Mouse (Mus musculus) left cerebral cortex, adult 8-10 months (tissue): ENCODE data around the gene Irx2. TPM values are rescaled to one million over a fixed set of nuclear protein-coding genes. Genes with fewer than 3 reads are reported as not detected.

Experiments used
- DNase-seq, 2 experiments: peaks; one replicate each; pipeline ENCODE4 v3.0.0; 2022; ENCODE audit warnings: low spot score in 2 of 2
- total RNA-seq, 4 experiments: library from RNA; stranded (reverse); gene quantifications; 2 replicates each; pipeline ENCODE4 v1.2.4; 2022

Gene Irx2
- total RNA-seq, 4 experiments from 2014 or later: 0.50 to 1.3 TPM; not detected in 2

DNA sequence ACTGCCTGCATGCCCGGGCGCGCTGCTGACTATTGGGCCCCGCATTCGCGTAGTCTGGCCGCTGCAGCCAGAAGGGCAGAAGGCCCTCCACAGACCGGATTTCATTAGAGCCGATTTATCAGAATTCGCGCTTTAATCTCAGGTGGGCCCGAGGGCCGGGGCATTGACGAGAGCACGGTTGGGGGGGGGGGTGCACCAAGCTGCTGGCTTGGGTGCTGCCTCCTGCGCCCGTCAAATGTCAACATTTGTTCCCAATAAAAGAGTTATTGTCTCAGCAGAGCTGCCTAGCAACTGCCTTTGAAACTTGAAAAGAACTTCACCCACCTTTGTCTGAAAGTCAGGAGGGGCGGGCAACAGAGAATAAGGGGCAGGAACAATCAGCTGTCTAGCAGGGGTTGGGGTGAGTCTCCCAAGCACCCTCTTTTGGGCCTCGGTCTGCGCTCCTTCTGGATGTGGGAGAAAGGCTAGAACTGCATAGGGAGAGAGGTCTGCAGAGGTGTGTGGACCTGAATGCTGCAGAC is 7.8 kb downstream of the Irx2 start:
- DNase-seq: no peak

DNA sequence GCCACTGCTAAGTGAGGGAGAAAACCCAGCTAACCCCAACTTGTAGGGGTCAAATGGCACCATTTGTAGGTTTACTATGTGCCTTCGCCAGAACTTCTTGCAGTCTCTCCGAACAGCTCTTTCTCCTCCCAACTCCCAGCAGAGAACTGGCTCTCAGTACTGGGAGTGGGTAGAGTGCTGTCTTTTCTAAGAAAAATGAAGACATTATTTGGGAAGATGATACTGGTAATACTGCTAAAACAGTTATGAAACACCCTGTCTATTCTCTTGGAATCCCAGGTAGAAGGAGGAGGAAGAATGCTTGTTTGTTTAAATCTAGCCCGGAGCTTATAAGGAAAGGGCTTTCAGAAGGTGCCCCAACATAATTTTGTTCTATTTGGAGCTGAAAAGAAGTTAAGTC is 8.9 kb downstream of the Irx2 start:
- DNase-seq: no peak

DNA sequence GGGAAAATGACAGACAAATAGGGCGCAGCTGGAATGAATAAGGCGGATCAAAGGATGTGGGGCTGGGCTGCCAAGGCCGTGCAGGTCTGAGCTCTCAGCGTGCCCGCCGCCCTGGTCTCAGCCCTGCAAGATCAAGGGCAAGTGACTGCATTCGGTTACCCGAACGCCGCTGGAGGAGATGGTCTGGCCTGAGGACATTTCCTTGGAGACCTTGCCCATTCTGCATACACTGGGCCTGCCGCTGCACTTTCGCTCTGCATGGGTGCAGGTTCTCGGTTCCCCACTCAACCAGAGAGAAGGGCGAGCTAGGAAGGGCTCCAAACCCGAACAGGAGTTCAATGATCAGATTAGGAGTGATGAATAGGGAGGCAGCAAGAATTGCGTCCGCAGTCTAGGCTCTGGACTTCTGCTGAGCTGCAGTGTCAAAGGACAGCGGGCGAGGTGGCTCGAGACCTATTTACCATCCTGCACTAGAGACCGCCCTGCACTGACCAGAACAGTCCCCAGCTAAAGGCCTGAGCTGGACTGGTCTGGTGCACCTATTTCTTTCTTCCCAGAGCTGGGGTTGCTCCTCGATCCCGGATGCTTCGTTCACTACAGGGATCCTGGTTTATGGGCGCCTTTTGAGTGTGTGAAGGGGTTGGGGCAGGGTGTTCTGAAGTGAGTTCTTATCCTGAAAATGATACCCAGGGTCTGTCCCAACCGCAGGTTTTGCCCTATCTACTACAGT is 9.9 kb downstream of the Irx2 start:
- DNase-seq: no peak

DNA sequence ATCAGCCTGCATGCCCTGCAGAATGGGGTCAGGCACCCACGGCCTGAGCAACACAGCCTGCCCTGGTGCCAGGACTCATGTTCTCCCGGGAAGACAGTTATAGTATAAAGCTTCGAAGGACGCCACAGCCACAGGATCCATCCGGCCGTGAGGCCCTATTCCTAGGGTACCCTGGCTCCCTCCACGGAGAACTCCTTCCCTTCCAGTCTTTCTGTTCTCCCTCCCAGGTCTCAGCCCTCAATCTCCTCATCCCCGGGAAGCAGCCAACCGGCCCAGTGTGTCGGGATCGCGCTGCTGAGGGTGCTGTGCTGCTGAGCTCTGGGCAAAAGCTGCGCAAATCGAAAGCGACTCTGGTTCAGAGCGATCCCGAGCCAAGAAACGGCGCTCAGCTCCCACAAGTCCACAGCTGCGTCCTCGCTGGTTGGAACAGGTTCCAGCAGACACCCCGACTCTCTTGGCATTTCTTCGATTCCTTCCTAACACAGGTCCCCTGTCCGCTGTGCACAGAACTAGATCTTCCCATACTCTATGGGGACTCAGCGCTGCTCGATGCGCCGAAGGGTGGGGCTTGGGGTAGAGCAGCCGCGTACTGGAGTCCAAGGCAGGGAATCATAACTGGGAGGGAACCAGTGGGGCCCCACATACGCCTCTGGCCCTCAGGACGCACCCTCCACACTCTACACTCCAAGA is 11.0 kb downstream of the Irx2 start:
- peak in 1 of 2 experiments; percentile 25 for DNase-seq

DNA sequence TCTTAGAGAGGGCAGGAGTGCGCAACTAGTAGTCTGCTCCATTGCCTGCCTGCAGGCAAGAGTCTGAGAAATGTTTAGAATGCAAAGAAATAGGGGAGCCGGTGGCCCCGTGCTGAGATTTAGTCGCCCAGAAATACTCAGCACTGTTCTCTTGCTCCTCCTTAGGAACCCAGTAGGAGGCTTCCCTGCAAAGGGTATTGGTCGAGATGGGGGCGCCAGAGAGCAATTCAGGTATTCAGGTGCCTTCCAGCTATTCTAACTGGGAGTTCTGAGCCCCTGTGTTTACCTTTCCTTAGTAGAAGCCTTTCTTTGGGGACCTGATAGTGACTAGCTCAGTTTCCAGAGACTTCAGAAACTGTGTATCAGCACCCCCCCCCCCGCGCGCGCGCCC is 11.5 kb downstream of the Irx2 start:
- DNase-seq: no peak

DNA sequence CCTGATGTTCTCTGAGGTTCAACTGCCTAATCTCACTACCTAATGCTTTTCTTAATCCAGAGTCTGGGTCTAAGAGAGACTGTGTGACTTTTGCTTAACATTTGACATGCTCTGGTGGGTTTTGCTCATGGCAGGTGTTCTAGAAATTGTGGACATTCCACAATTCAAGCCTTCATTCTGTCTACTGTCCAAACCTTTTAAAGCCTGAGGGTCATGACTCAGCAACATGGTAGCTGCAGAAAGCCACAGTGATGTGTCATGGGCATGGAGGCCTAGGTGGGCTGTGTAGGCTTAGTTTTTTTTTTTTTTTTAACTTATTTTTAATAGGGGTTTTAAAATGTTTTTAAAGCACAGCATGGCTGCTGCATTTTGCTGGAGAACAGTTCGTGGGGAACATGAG is 27.8 kb downstream of the Irx2 start:
- DNase-seq: no peak

DNA sequence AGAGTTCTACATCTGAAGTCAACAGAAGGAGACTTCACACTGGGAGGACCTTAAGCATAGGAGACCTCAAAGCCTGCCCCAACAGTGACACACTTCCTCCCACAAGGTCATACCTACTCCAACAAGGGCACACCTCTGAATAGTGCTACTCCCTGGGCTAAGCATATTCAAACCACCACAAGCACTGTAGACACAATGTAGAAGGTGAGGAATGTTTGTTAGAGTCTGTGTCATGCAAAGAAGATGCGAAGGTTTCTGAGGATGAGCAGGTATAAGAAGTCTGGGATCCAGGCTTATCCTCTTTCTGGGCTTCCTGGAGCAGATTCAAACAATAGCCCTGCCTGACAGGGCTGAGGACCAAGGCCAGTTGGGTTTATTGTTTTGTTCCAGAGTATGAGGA is 47.2 kb downstream of the Irx2 start:
- DNase-seq: no peak
